In genomic region chr11:103359841-103360641, GRCm38 (mm10) we compare ENCODE assay signal across 7 mouse cellular contexts. TPM values are rescaled to one million over a fixed set of nuclear protein-coding genes. Genes with fewer than 3 reads are reported as not detected.
DNase-seq lines count a peak whose midpoint lies in the region; ATAC-seq and TF ChIP-seq lines count a peak whose summit lies in the region.

No protein-coding gene starts in this region.

- H3K4me2 ChIP-seq in intestine, embryonic 16.5 days (ENCODE audit: low read depth, low read length), result peak overlapping the region; percentile 97
- peak overlapping the region; percentile 65 for H3K4me2 ChIP-seq in limb, embryonic 11.5 days (ENCODE audit: low read depth, severe bottlenecking)
- peak overlapping the region; percentile 73 for H3K4me2 ChIP-seq in midbrain, embryonic 12.5 days (replicated peaks)

- 2% methylated on average over 60 of the region's 60 CpGs for WGBS in intestine, embryonic 16.5 days
- 1% methylated on average over 60 of the region's 60 CpGs for WGBS in limb, embryonic 11.5 days
- 2% methylated on average over 60 of the region's 60 CpGs for WGBS in midbrain, embryonic 12.5 days
- WGBS in small intestine, adult 2 months, result 9% methylated on average over 60 of the region's 60 CpGs

- H3K27me3 ChIP-seq in intestine, embryonic 16.5 days (replicated peaks; ENCODE audit: control insufficient read depth, insufficient read depth, low read length), result peaks cover 10% of the 10 kb centered on the region
- H3K27me3 ChIP-seq in limb, embryonic 11.5 days (ENCODE audit: control insufficient read depth, insufficient read depth, low read length), result peaks cover 74% of the 10 kb centered on the region
- peaks cover 98% of the 10 kb centered on the region for H3K27me3 ChIP-seq in midbrain, embryonic 12.5 days
- H3K27me3 ChIP-seq in small intestine, adult 2 months (ENCODE audit: control insufficient read depth, insufficient read depth, low read length), result no peaks in the 10 kb centered on the region

- H3K4me3 ChIP-seq in intestine, embryonic 16.5 days (ENCODE audit: low read length), result peak overlapping the region; percentile 62
- H3K4me3 ChIP-seq in limb, embryonic 11.5 days (ENCODE audit: low read depth, low read length), result peak overlapping the region; percentile 36
- H3K4me3 ChIP-seq in midbrain, embryonic 12.5 days, result peak overlapping the region; percentile 47
- peak overlapping the region; percentile 77 for H3K4me3 ChIP-seq in small intestine, adult 2 months (ENCODE audit: low read depth, low read length)

- H3K9me3 ChIP-seq in intestine, embryonic 16.5 days (ENCODE audit: control insufficient read depth, low read length), result no peaks in the 10 kb centered on the region
- no peaks in the 10 kb centered on the region for H3K9me3 ChIP-seq in limb, embryonic 11.5 days (ENCODE audit: control insufficient read depth, low read length)
- no peaks in the 10 kb centered on the region for H3K9me3 ChIP-seq in midbrain, embryonic 12.5 days

- peak overlapping the region; percentile 19; the same call in 1 of the 2 replicates for H3K27ac ChIP-seq in intestine, embryonic 16.5 days (ENCODE audit: low read length)
- no peak overlapping the region for H3K27ac ChIP-seq in limb, embryonic 11.5 days (replicated peaks; ENCODE audit: low read depth, low read length)
- no peak overlapping the region for H3K27ac ChIP-seq in midbrain, embryonic 12.5 days (replicated peaks)
- H3K27ac ChIP-seq in small intestine, adult 2 months (ENCODE audit: insufficient read depth, low read depth, low read length), result no peak overlapping the region

- H3K36me3 ChIP-seq in intestine, embryonic 16.5 days (ENCODE audit: control insufficient read depth, insufficient read depth, low read length), result no peaks in the 10 kb centered on the region
- no peaks in the 10 kb centered on the region for H3K36me3 ChIP-seq in limb, embryonic 11.5 days (ENCODE audit: control insufficient read depth, insufficient read depth, low read length)
- no peaks in the 10 kb centered on the region for H3K36me3 ChIP-seq in midbrain, embryonic 12.5 days
- H3K36me3 ChIP-seq in small intestine, adult 2 months (ENCODE audit: control insufficient read depth, insufficient read depth, low read length), result peaks cover under 1% of the 10 kb centered on the region; the same call in 1 of the 2 replicates

- H3K9ac ChIP-seq in intestine, embryonic 16.5 days (ENCODE audit: low read depth, low read length), result peak overlapping the region; percentile 77
- H3K9ac ChIP-seq in limb, embryonic 11.5 days (ENCODE audit: low read length), result peak overlapping the region; percentile 8; the same call in 1 of the 2 replicates
- H3K9ac ChIP-seq in midbrain, embryonic 12.5 days (replicated peaks), result peak overlapping the region; percentile 45; the same call in 1 of the 2 replicates

- peak; percentile 74 for DNase-seq in adrenal gland, adult 8-10 months
- DNase-seq in embryo, embryonic 10 days (ENCODE audit: low spot score), result peak; percentile 89
- DNase-seq in gastrocnemius, postnatal 4 days (ENCODE audit: low spot score in 2 of 2), result peak; percentile 80 to 83
- DNase-seq in limb, embryonic 11.5 days (ENCODE audit: low spot score), result peak; percentile 89

- no peak for TF ChIP-seq POLR2A in small intestine, adult 2 months (IDR thresholded peaks at IDR 0.05; ENCODE audit: low read depth, low read length)

- ATAC-seq in intestine, embryonic 16.5 days, result peak; percentile 30
- ATAC-seq in limb, embryonic 11.5 days (ENCODE audit: insufficient number of reproducible peaks, low FRiP score, low TSS enrichment, low read depth), result peak; percentile 48; the same call in 1 of the 2 replicates
- ATAC-seq in midbrain, embryonic 12.5 days (ENCODE audit: low FRiP score, low read depth), result peak; percentile 63

- H3K4me1 ChIP-seq in intestine, embryonic 16.5 days (ENCODE audit: control insufficient read depth, insufficient read depth, low read length), result peaks cover 52% of the 10 kb centered on the region
- H3K4me1 ChIP-seq in limb, embryonic 11.5 days (ENCODE audit: control insufficient read depth, insufficient read depth, low read length), result peaks cover 16% of the 10 kb centered on the region
- H3K4me1 ChIP-seq in midbrain, embryonic 12.5 days, result peaks cover 40% of the 10 kb centered on the region
- H3K4me1 ChIP-seq in small intestine, adult 2 months (ENCODE audit: control insufficient read depth, insufficient read depth, insufficient read length, low read length), result peaks cover 36% of the 10 kb centered on the region

- peak; percentile 72 for TF ChIP-seq CTCF in small intestine, adult 2 months (IDR thresholded peaks at IDR 0.05; ENCODE audit: extremely low read depth, insufficient read length, insufficient replicate concordance, low read depth, low read length)

RNA-seq across cellular contexts. Expression of gene Arhgap27, which starts 3.5 kb away (rescaled TPM):
- total RNA-seq in adrenal gland, adult 8-10 months (2022), result 10 to 100 TPM; 11.9 to 22.2 (median 15.9) TPM
- 10 to 100 TPM; 11.7 to 12.2 TPM for total RNA-seq in gastrocnemius, postnatal 4 days (2021)
- polyA plus RNA-seq in intestine, embryonic 16.5 days (2015; fragmentation: Nextera tagmentation; extraction: Ambion mirVana), result 40.2 and 42.3 TPM in 2 replicates
- 4.7 TPM in 2 replicates for polyA plus RNA-seq in limb, embryonic 11.5 days (2014; fragmentation: Nextera tagmentation; extraction: Ambion mirVana)
- 4.3 and 4.4 TPM in 2 replicates for polyA plus RNA-seq in midbrain, embryonic 12.5 days (2016; fragmentation: Nextera tagmentation; extraction: Ambion mirVana)
- 105 and 122 TPM in 2 replicates for polyA plus RNA-seq in small intestine, adult 2 months (2012; rRNA removed)

RNA-seq across cellular contexts. Expression of gene Plekhm1, which starts 52.4 kb away (rescaled TPM):
- 10 to 100 TPM; 21.9 to 27.6 (median 26.0) TPM for total RNA-seq in adrenal gland, adult 8-10 months (2022)
- total RNA-seq in gastrocnemius, postnatal 4 days (2021), result 10 to 100 TPM; 12.0 to 12.8 TPM
- 6.1 and 7.0 TPM in 2 replicates for polyA plus RNA-seq in intestine, embryonic 16.5 days (2015; fragmentation: Nextera tagmentation; extraction: Ambion mirVana)
- polyA plus RNA-seq in limb, embryonic 11.5 days (2014; fragmentation: Nextera tagmentation; extraction: Ambion mirVana), result 7.9 and 8.9 TPM in 2 replicates
- 12.1 and 12.7 TPM in 2 replicates for polyA plus RNA-seq in midbrain, embryonic 12.5 days (2016; fragmentation: Nextera tagmentation; extraction: Ambion mirVana)
- polyA plus RNA-seq in small intestine, adult 2 months (2012; rRNA removed), result 10.4 and 16.6 TPM in 2 replicates

Comparison
In these comparisons a context has a peak if more than half of its experiments do, and no peak if none do; other contexts are left out.
1. H3K9ac ChIP-seq: peak in every context shown above with its lines; median percentile 77 in intestine, embryonic 16.5 days; 45 in midbrain, embryonic 12.5 days; 8 in limb, embryonic 11.5 days.